Mouse (Mus musculus) bone marrow macrophage, adult 2 months (primary cell): ENCODE measurements at regions not wholly inside any gene's neighbourhood (a gene's known extent, or its start where the extent isn't known, plus 50 kb on each side); places are given as distances from the start of the nearest gene placed in this dataset.

Experiments
- CTCF ChIP-seq: IDR thresholded peaks from 2 replicates; pipeline ENCODE4 v1.5.1; 2012; ENCODE audit warnings: low read depth, mild to moderate bottlenecking, low read length, moderate library complexity
- POLR2A ChIP-seq: IDR thresholded peaks from 2 replicates; pipeline ENCODE4 v1.6.1; 2012; ENCODE audit warnings: mild to moderate bottlenecking, low read depth, low read length, borderline replicate concordance

DNA sequence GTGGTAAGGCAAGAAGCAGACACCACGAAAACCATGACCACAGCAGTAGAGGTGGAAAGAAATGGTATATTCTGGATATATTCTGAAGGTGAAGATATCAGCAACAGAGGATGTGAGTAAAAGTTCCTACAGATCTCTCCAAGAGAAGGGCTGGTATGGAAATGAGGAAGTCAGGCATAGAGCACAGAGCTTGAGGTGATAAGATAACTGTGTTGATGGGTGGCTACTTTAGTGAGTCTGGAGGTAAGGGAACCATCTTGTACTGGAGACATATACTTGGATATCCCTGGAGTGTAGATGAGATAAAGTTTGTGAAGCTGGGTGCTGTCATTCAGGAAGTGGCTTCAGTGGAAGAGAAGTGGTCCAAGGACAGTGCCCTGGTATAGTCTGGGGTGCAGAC is 85.5 kb upstream of the Bmp4 start:
- TF ChIP-seq POLR2A (no peak), CTCF (no peak)
